Mouse (Mus musculus) kidney, embryonic 14.5 days (tissue): Measurements from ENCODE around the gene Ticam1. TPM values are rescaled to one million over a fixed set of nuclear protein-coding genes. Genes with fewer than 3 reads are reported as not detected.

Experiments
- ATAC-seq: fragments of 200-750 bp; cut with Nextera tagmentation; 2 replicates; pipeline ENCODE4 v1.8.0; 2017; ENCODE audit warnings: moderate number of reproducible peaks, mild to moderate bottlenecking, moderate TSS enrichment, moderate library complexity; ENCODE audit not compliant: low FRiP score, low TSS enrichment
- H3K27ac ChIP-seq: fragments of 300-500 bp; sonication (generic); 2 replicates; pipeline ENCODE4 v1.5.1; 2014; ENCODE audit warnings: low read depth, mild to moderate bottlenecking, low read length, moderate library complexity, mixed read lengths
- H3K27me3 ChIP-seq: fragments of 300-500 bp; sonication (generic); 2 replicates; pipeline ENCODE4 v1.6.1; 2014; ENCODE audit warnings: mild to moderate bottlenecking, low read length; ENCODE audit not compliant: control insufficient read depth, insufficient read depth
- H3K36me3 ChIP-seq: fragments of 300-500 bp; sonication (generic); 2 replicates; pipeline ENCODE4 v1.6.1; 2014; ENCODE audit warnings: low read length, mixed read lengths; ENCODE audit not compliant: control insufficient read depth, insufficient read depth
- H3K4me1 ChIP-seq: fragments of 300-500 bp; sonication (generic); 2 replicates; pipeline ENCODE4 v1.6.1; 2014; ENCODE audit warnings: low read length, mixed read lengths; ENCODE audit not compliant: control insufficient read depth, insufficient read depth
- H3K4me2 ChIP-seq: fragments of 300-500 bp; sonication (generic); replicated peaks from 2 replicates; pipeline ENCODE4 v1.6.1; 2014; ENCODE audit warnings: low read depth, mild to moderate bottlenecking, low read length
- H3K4me3 ChIP-seq: fragments of 300-500 bp; sonication (generic); 2 replicates; pipeline ENCODE4 v1.5.1; 2014; ENCODE audit warnings: mild to moderate bottlenecking, low read length
- H3K9ac ChIP-seq: fragments of 300-500 bp; sonication (generic); 2 replicates; pipeline ENCODE4 v1.6.1; 2014; ENCODE audit warnings: low read depth, mild to moderate bottlenecking, low read length, moderate library complexity
- H3K9me3 ChIP-seq: fragments of 300-500 bp; sonication (generic); 2 replicates; pipeline ENCODE4 v1.6.1; 2016; ENCODE audit warnings: low read length; ENCODE audit not compliant: control insufficient read depth
- WGBS: fragments of 180-500 bp; shearing (Covaris S2); extraction: QIAGEN DNeasy Blood & Tissue Kit; methylation state at CpG from one replicate; pipeline ENCODE4 v1.1.7; 2014; 5-methylcytosine and 5-hydroxymethylcytosine counted together
- polyA plus RNA-seq: library from polyadenylated mRNA; unstranded; fragments of >200 nt; fragmentation: Nextera tagmentation; extraction: Ambion mirVana; gene quantifications from 2 replicates; pipeline ENCODE4 v1.2.1, GENCODE M21; 2014

The Ticam1 gene
- polyA plus RNA-seq, 1 experiment from 2014 or later = 7.2 TPM

- Histone ChIP-seq H3K9ac (no peak overlapping the region), H3K4me2 (no peak overlapping the region), H3K4me3 (no peak overlapping the region), H3K36me3 (peaks cover 11% of the 10 kb centered on the region), H3K4me1 (peaks cover 13% of the 10 kb centered on the region; the same call in 1 of the 2 replicates), H3K9me3 (no peaks in the 10 kb centered on the region), H3K27me3 (no peaks in the 10 kb centered on the region), H3K27ac (no peak overlapping the region)
- WGBS = 92% methylated on average over 4 of the region's 4 CpGs
- ATAC-seq = no peak; the same call in 1 of the 2 replicates
Measured at GRCm38 (mm10) chr17:56254695-56255094, 21.9 kb downstream of the Ticam1 start.

GRCm38 (mm10) chr17:56251136-56251829 is 25.3 kb downstream of the Ticam1 start:
- 26% methylated on average over 6 of the region's 6 CpGs for WGBS
- no peak overlapping the region for H3K27ac ChIP-seq
- no peaks in the 10 kb centered on the region for H3K4me1 ChIP-seq

GRCm38 (mm10) chr17:56245608-56246007 is 31.0 kb downstream of the Ticam1 start:
- Histone ChIP-seq H3K9me3 (no peaks in the 10 kb centered on the region), H3K4me3 (no peak overlapping the region), H3K4me2 (no peak overlapping the region), H3K4me1 (no peaks in the 10 kb centered on the region), H3K36me3 (no peaks in the 10 kb centered on the region), H3K27ac (no peak overlapping the region), H3K27me3 (peaks cover 5% of the 10 kb centered on the region; the same call in 1 of the 2 replicates), H3K9ac (no peak overlapping the region)
- no peak for ATAC-seq
- WGBS = 67% methylated on average over 7 of the region's 7 CpGs

More at GRCm38 (mm10) chr17:56251136-56251829, 25.3 kb downstream of the Ticam1 start:
- no peaks in the 10 kb centered on the region for H3K9me3 ChIP-seq
- ATAC-seq = no peak
- H3K4me2 ChIP-seq = 0 out of 2 replicates have a peak overlapping the region, but pooled peaks have one; percentile 8
- no peak overlapping the region for H3K9ac ChIP-seq
- no peaks in the 10 kb centered on the region for H3K27me3 ChIP-seq
- no peaks in the 10 kb centered on the region for H3K36me3 ChIP-seq
- no peak overlapping the region for H3K4me3 ChIP-seq

- peak; percentile 85 for ATAC-seq
- Histone ChIP-seq H3K4me1 (no peaks in the 10 kb centered on the region), H3K4me2 (no peak overlapping the region), H3K27me3 (peaks cover 5% of the 10 kb centered on the region; the same call in 1 of the 2 replicates), H3K4me3 (no peak overlapping the region), H3K9me3 (no peaks in the 10 kb centered on the region), H3K27ac (no peak overlapping the region), H3K9ac (no peak overlapping the region), H3K36me3 (no peaks in the 10 kb centered on the region)
- WGBS = 3% methylated on average over 33 of the region's 33 CpGs
Measured at GRCm38 (mm10) chr17:56241541-56242401, 34.8 kb downstream of the Ticam1 start.

DNA sequence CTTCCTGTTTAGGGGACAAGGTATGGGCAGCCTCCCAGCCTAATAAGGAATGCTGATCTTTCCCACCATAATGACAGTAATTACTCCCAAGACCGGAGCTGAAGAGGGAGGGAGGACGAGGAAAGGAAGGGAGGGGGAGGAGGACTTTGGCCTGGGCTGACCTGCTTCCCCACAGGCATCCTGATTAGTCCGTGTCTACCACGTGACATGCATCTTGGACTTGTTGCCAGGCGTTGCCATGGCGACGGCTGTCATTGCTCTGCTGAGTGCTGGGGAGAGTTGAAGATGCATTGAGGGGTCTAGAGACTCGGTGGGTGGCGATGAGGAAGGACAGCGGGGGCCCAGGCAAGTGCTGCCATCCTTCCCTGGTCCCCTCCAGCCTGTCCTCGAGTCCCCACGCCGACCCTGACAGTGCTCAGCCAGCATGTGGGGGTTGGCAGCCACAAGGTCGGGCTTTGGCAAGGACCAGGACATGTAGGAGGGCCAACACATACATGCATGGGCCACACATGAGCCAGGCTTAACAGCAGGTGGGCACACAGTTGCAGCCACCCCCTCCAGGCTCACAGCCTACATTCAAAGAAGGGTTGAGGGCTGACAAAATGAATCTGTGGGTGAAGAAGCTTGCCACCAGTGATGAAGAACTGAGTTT is 42.6 kb downstream of the Ticam1 start:
- Histone ChIP-seq H3K36me3 (no peaks in the 10 kb centered on the region), H3K4me2 (no peak overlapping the region), H3K27ac (no peak overlapping the region), H3K27me3 (no peaks in the 10 kb centered on the region), H3K4me1 (no peaks in the 10 kb centered on the region), H3K4me3 (no peak overlapping the region), H3K9ac (no peak overlapping the region), H3K9me3 (no peaks in the 10 kb centered on the region)
- peak; percentile 75; the same call in 1 of the 2 replicates for ATAC-seq
- WGBS = 4% methylated on average over 14 of the region's 14 CpGs

- no peak overlapping the region for H3K27ac ChIP-seq
- H3K4me1 ChIP-seq = no peaks in the 10 kb centered on the region
- no peak overlapping the region for H3K4me3 ChIP-seq
- no peak overlapping the region for H3K4me2 ChIP-seq
- H3K27me3 ChIP-seq = no peaks in the 10 kb centered on the region
- H3K36me3 ChIP-seq = no peaks in the 10 kb centered on the region
- no peaks in the 10 kb centered on the region for H3K9me3 ChIP-seq
- no peak overlapping the region for H3K9ac ChIP-seq
- no peak for ATAC-seq
- 50% methylated on average over 8 of the region's 8 CpGs for WGBS
Measured at GRCm38 (mm10) chr17:56233389-56233788, 43.2 kb downstream of the Ticam1 start.

- no peak overlapping the region for H3K4me3 ChIP-seq
- no peak overlapping the region for H3K27ac ChIP-seq
- H3K27me3 ChIP-seq = no peaks in the 10 kb centered on the region
- H3K4me2 ChIP-seq = no peak overlapping the region
- H3K9me3 ChIP-seq = no peaks in the 10 kb centered on the region
- H3K9ac ChIP-seq = no peak overlapping the region
- no peak for ATAC-seq
- H3K4me1 ChIP-seq = no peaks in the 10 kb centered on the region
- 76% methylated on average over 10 of the region's 10 CpGs for WGBS
- H3K36me3 ChIP-seq = no peaks in the 10 kb centered on the region
Measured at GRCm38 (mm10) chr17:56229943-56230342, 46.6 kb downstream of the Ticam1 start.

DNA sequence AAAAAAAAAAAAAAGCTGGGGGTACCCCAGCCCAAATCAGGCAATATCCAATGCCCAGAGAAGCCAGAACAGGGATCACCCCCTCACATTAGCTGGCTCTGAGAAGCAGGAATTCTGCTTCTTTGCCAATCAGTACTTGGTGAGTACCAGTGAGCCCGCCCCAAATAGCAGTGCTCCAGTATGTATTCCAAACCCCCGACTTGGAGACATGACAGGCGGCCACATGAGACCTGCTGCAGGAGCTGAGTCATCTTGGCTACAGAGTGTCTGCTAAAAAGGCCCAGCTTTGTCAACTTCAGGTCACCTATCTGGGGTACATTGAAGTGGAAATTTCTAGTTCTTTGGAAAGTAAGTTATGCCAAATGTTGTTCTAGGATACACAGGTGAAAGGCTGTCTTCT is 50.0 kb downstream of the Ticam1 start:
- H3K4me3 ChIP-seq = no peak overlapping the region
- no peak overlapping the region for H3K9ac ChIP-seq
- no peak for ATAC-seq
- H3K27ac ChIP-seq = no peak overlapping the region
- H3K4me1 ChIP-seq = no peaks in the 10 kb centered on the region
- no peaks in the 10 kb centered on the region for H3K27me3 ChIP-seq
- H3K9me3 ChIP-seq = no peaks in the 10 kb centered on the region
- H3K36me3 ChIP-seq = no peaks in the 10 kb centered on the region
- H3K4me2 ChIP-seq = no peak overlapping the region
- 75% methylated on average over 3 of the region's 3 CpGs for WGBS
